Mouse (Mus musculus): ENCODE results near the gene Recql5. TPM values are rescaled to one million over a fixed set of nuclear protein-coding genes. Genes with fewer than 3 reads are reported as not detected.

Gene Recql5
- polyA plus RNA-seq, 1 experiment from 2014 or later = 23.9 TPM

DNA sequence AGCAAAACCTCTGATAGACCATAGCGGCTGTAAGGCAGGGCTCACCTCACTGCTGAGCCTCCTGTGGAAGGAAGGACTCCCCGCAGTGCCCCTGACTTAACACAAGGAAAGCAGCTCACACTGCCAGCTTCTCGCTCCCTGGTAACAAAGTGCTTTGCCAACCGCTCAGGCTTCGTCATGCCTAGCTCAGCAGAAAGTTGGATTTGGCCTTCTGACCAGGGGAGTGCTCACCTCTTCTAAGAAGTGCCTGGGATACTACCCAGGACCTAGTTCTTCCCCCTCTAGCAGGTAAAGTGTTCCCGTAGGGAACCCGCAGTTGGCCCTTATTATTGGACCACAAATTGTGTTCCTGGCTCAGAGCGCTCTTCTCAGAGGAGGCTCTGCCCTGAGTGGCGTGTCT lies 25.7 kb upstream of the Recql5 start:
- Histone ChIP-seq H3K4me1 (peaks cover 38% of the 10 kb centered on the region), H3K36me3 (peaks cover 71% of the 10 kb centered on the region), H3K4me2 (replicated peaks) (no peak overlapping the region), H3K27me3 (no peaks in the 10 kb centered on the region), H3K9ac (no peak overlapping the region), H3K9me3 (replicated peaks) (no peaks in the 10 kb centered on the region), H3K4me3 (replicated peaks) (no peak overlapping the region), H3K27ac (replicated peaks) (no peak overlapping the region)
- WGBS = 90% methylated on average over 9 of the region's 9 CpGs
- no peak for ATAC-seq (ENCODE audit: insufficient number of reproducible peaks, low FRiP score, low TSS enrichment, low read depth)

DNA sequence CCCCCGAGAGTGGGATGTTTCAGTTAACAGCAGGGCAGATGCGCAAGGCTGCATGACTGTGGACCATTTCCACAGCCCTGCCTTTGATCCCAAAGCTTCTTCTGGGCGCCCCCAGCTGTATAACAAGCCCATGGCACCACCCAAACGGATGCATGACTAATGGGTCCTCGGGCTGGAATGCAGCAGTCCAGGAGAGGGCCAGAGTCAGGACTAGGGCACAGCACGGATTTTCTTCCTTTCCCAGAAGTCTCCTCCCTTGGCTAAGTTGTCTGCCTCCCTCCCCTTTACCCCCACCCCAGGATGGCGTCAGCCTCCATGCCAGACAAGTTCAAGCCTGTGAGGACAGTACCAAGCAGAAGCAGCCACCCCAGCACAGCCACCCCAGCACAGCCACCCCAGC lies 24.7 kb upstream of the Recql5 start:
- Histone ChIP-seq H3K4me3 (replicated peaks) (no peak overlapping the region), H3K36me3 (peaks cover 64% of the 10 kb centered on the region), H3K27ac (replicated peaks) (peak overlapping the region; percentile 76), H3K9me3 (replicated peaks) (no peaks in the 10 kb centered on the region), H3K9ac (no peak overlapping the region), H3K27me3 (no peaks in the 10 kb centered on the region), H3K4me1 (peaks cover 38% of the 10 kb centered on the region), H3K4me2 (replicated peaks) (no peak overlapping the region)
- 35% methylated on average over 7 of the region's 7 CpGs for WGBS
- 0 out of 2 replicates have a peak, but pooled peaks have one; percentile 39 for ATAC-seq (ENCODE audit: insufficient number of reproducible peaks, low FRiP score, low TSS enrichment, low read depth)

DNA sequence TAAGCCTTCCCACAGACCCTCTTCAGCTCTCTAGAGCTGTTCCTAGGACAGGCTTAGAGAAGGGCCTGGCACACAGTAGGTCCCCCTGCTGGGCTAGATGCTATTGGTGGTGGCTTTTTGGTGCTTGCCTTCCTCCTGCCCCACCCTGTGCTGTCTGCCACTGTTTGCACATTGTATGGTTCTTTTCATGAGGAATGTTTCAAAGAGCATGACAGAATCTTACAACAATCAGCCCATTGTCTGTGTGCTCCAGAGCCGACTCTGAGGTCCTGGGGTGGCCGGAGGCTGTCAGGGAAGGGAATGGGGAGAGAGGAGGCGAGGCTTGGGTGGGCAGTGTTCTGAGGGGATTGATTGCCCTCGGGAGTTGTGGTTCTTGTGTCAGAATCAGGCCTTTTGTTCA lies 23.2 kb upstream of the Recql5 start:
- Histone ChIP-seq H3K9me3 (replicated peaks) (no peaks in the 10 kb centered on the region), H3K4me1 (peaks cover 38% of the 10 kb centered on the region), H3K4me3 (replicated peaks) (no peak overlapping the region), H3K27me3 (no peaks in the 10 kb centered on the region), H3K27ac (replicated peaks) (peak overlapping the region; percentile 76), H3K36me3 (peaks cover 64% of the 10 kb centered on the region), H3K9ac (no peak overlapping the region), H3K4me2 (replicated peaks) (no peak overlapping the region)
- ATAC-seq (ENCODE audit: insufficient number of reproducible peaks, low FRiP score, low TSS enrichment, low read depth) = no peak
- 39% methylated on average over 4 of the region's 4 CpGs for WGBS

DNA sequence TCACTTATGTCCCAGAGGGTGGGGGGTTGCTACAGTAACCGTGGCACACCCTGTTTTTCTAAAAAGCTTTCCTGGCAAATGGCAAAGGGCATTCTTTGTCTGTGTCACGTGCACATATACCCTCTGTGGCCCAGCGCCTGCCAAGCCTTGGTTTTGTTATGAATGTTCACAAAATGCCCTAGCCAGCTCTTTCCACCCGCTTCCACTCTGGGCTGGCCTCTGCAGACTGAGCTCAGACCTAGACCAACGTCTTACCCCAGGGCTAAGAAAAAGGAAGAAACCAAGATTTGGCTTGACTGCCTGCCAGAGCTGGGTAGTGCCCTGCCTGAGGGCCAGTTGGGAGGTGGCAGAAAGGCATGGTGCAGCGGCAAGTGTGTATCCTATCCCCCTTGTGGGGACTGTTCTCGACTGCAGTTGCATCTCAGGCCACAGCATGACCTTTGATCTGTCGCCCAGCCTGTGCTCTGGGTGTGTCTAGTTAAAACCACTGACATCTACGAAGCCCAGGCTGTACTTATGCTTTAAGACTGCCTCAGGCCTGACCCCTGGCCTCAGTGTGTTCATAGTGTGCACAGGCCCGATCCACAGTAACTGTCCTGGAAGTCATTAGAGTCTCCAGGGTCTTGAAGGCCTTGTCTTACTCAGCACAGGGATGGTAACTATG lies 22.1 kb upstream of the Recql5 start:
- Histone ChIP-seq H3K4me2 (replicated peaks) (no peak overlapping the region), H3K27me3 (no peaks in the 10 kb centered on the region), H3K36me3 (peaks cover 58% of the 10 kb centered on the region), H3K4me3 (replicated peaks) (no peak overlapping the region), H3K9me3 (replicated peaks) (no peaks in the 10 kb centered on the region), H3K9ac (no peak overlapping the region; the same call in 1 of the 2 replicates), H3K27ac (replicated peaks) (peak overlapping the region; percentile 76), H3K4me1 (peaks cover 38% of the 10 kb centered on the region)
- WGBS = 42% methylated on average over 10 of the region's 10 CpGs
- peak; percentile 12; the same call in 1 of the 2 replicates for ATAC-seq (ENCODE audit: insufficient number of reproducible peaks, low FRiP score, low TSS enrichment, low read depth)

DNA sequence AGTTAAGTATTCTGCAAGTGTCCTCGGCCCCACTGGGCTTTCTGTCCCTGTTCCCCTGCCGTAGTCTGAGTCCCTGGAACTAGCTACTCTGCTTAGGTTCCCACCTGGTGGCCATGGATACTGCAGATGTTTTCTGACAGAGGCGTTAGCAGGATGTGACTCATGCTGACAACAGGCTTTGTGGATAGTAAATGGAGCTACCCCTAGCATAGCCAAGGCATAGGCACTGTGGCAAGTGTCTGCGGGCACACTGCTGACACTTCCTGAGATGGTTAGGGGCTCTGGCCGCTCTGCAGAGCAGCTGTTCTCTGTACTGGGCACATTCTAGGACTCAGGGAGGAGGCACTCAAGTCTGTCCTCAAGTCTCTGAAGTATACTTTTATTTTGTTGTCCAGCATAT lies 21.4 kb upstream of the Recql5 start:
- H3K4me2 ChIP-seq (replicated peaks) = no peak overlapping the region
- H3K36me3 ChIP-seq = peaks cover 53% of the 10 kb centered on the region

DNA sequence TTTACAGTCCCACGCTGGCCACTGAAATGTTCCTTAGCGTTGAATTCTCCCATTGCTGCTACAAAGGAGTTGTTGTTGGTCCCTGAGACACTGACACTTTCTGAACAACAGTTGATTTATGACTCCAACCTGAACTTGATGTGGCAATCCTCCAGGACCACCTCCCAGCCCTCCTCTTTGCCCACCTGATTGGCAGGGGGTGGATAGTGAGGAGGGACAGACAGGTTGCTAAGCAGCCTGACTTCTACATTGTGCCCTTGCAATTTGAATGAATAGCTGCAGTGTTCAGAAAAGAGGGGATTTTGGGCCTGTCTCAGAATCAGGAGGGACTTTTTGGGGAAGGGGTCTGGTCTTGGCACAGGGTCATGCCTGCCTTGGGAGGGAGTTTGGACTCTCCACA lies 17.4 kb upstream of the Recql5 start:
- Histone ChIP-seq H3K9ac (no peak overlapping the region), H3K9me3 (replicated peaks) (no peaks in the 10 kb centered on the region), H3K4me1 (peaks cover 35% of the 10 kb centered on the region), H3K4me2 (replicated peaks) (no peak overlapping the region), H3K4me3 (replicated peaks) (no peak overlapping the region), H3K27me3 (no peaks in the 10 kb centered on the region), H3K27ac (replicated peaks) (0 out of 2 replicates have a peak overlapping the region, but pooled peaks have one; percentile 2), H3K36me3 (peaks cover 65% of the 10 kb centered on the region)
- 85% methylated on average over 2 of the region's 2 CpGs for WGBS
- ATAC-seq (ENCODE audit: insufficient number of reproducible peaks, low FRiP score, low TSS enrichment, low read depth) = no peak

More for the DNA sequence above, 21.4 kb upstream of the Recql5 start:
- Histone ChIP-seq H3K4me3 (replicated peaks) (no peak overlapping the region), H3K9ac (no peak overlapping the region), H3K27ac (replicated peaks) (peak overlapping the region; percentile 76), H3K27me3 (no peaks in the 10 kb centered on the region), H3K4me1 (peaks cover 43% of the 10 kb centered on the region), H3K9me3 (replicated peaks) (no peaks in the 10 kb centered on the region)
- ATAC-seq (ENCODE audit: insufficient number of reproducible peaks, low FRiP score, low TSS enrichment, low read depth) = no peak
- 67% methylated on average over 5 of the region's 5 CpGs for WGBS

DNA sequence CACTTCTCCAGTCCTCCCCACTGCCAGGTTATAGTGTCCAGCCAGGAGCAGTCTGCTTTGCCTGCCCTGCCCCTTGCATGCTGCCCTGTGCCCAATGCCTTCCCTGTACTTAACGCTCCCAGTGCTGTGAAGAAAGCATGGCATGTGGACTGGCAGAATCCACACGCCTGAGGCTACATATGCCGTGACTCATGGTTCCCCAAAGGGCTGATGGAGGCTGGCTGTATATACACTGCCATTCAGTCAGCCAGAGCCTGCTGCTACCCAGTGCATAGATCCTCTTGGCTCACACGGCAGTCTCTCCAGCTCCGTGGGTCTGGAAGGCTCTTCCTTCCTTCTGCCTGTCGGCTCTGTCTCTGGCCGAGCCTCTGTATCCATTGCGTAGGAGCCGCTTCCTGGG lies 15.0 kb upstream of the Recql5 start:
- Histone ChIP-seq H3K4me1 (peaks cover 21% of the 10 kb centered on the region; the same call in 1 of the 2 replicates), H3K36me3 (peaks cover 69% of the 10 kb centered on the region), H3K27me3 (no peaks in the 10 kb centered on the region), H3K4me3 (replicated peaks) (no peak overlapping the region), H3K4me2 (replicated peaks) (no peak overlapping the region), H3K9me3 (replicated peaks) (no peaks in the 10 kb centered on the region), H3K9ac (no peak overlapping the region), H3K27ac (replicated peaks) (no peak overlapping the region; the same call in 1 of the 2 replicates)
- 81% methylated on average over 9 of the region's 9 CpGs for whole genome bisulfite sequencing
- no peak for ATAC-seq (ENCODE audit: insufficient number of reproducible peaks, low FRiP score, low TSS enrichment, low read depth)

DNA sequence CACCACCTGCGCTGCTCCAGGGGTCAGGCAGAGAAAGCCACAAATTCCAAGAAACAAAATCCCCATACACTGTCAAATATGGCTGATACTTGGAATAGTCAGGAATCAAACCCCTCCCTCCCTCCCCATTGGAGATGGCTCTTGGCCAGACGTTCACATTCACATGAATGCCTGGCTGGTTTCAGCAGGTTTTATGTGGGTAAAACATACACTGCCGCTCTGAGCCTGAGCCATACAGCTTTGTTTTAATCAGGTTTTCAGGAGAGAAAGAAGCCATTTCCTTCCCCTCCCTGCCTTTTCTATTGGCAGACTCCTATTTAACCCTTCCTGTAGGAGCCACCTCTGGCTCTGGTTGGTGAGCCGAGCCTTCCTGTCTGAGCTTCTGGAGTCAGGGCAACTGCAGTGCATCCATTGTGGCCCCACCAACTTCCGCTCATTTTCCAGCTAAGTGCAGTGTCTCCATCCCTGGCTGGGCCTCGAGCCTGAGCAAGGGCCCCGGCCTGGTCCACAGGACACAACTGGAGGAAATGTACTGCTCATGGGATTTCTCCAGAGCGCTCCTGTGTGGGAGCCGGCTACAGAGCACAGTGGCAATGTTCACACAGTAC lies 13.0 kb upstream of the Recql5 start:
- WGBS = 80% methylated on average over 9 of the region's 9 CpGs
- Histone ChIP-seq H3K4me1 (peaks cover 21% of the 10 kb centered on the region; the same call in 1 of the 2 replicates), H3K4me2 (replicated peaks) (no peak overlapping the region), H3K36me3 (peaks cover 69% of the 10 kb centered on the region), H3K9ac (no peak overlapping the region), H3K27me3 (no peaks in the 10 kb centered on the region), H3K27ac (replicated peaks) (peak overlapping the region; percentile 74), H3K9me3 (replicated peaks) (no peaks in the 10 kb centered on the region), H3K4me3 (replicated peaks) (no peak overlapping the region)
- no peak for ATAC-seq (ENCODE audit: insufficient number of reproducible peaks, low FRiP score, low TSS enrichment, low read depth)

DNA sequence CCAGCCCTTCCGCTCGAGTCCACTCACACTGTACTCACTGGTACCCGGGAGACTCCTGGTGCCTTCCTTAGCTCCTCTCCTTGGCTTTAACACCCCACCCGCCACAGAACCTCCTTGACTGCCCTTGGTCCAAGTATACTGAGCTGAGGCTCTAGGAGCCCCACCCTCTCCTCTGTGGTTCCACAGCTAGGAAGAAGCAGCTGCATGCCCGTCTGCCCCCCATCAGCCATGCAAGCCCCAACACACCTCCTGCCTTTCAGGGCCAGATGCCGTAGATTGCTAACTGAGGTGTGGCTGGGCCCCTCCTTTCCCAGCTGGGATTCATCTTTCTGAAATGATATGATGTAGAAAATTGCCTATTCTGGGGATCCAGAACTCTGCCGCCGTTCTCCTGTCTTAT lies 12.0 kb upstream of the Recql5 start:
- Histone ChIP-seq H3K4me2 (replicated peaks) (no peak overlapping the region), H3K27ac (replicated peaks) (peak overlapping the region; percentile 74), H3K9me3 (replicated peaks) (no peaks in the 10 kb centered on the region), H3K9ac (no peak overlapping the region), H3K4me3 (replicated peaks) (no peak overlapping the region), H3K36me3 (peaks cover 74% of the 10 kb centered on the region), H3K27me3 (no peaks in the 10 kb centered on the region), H3K4me1 (peaks cover 21% of the 10 kb centered on the region; the same call in 1 of the 2 replicates)
- peak; percentile 51; the same call in 1 of the 2 replicates for ATAC-seq (ENCODE audit: insufficient number of reproducible peaks, low FRiP score, low TSS enrichment, low read depth)
- WGBS = 61% methylated on average over 8 of the region's 8 CpGs

DNA sequence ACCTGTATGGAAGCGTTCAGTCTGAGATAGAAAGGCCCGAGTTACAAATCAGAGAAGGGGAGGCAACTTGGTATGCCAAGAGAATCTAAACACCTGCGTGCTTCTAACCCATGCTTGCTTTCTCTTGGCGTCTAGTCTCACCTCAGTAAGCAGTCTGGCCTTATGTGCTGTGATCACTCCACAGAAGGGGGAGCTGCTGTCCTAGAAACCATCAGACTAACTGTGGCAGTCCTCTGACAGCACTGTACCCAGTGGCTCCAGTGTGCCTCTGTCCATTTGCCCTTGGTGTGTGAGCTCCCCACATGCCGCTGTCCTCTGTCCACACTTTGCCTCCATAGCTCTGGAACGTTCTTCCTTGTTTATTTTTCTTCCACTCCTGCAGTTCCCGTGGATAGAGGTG lies 8.7 kb upstream of the Recql5 start:
- no peak overlapping the region for H3K4me3 ChIP-seq (replicated peaks)
- H3K4me1 ChIP-seq = peaks cover 12% of the 10 kb centered on the region; the same call in 1 of the 2 replicates
- H3K9ac ChIP-seq = no peak overlapping the region
- 88% methylated on average over 7 of the region's 7 CpGs for WGBS
- no peak for ATAC-seq (ENCODE audit: insufficient number of reproducible peaks, low FRiP score, low TSS enrichment, low read depth)
- peaks cover 76% of the 10 kb centered on the region for H3K36me3 ChIP-seq
- no peaks in the 10 kb centered on the region for H3K9me3 ChIP-seq (replicated peaks)
- no peak overlapping the region for H3K27ac ChIP-seq (replicated peaks)
- H3K27me3 ChIP-seq = no peaks in the 10 kb centered on the region
- H3K4me2 ChIP-seq (replicated peaks) = no peak overlapping the region

DNA sequence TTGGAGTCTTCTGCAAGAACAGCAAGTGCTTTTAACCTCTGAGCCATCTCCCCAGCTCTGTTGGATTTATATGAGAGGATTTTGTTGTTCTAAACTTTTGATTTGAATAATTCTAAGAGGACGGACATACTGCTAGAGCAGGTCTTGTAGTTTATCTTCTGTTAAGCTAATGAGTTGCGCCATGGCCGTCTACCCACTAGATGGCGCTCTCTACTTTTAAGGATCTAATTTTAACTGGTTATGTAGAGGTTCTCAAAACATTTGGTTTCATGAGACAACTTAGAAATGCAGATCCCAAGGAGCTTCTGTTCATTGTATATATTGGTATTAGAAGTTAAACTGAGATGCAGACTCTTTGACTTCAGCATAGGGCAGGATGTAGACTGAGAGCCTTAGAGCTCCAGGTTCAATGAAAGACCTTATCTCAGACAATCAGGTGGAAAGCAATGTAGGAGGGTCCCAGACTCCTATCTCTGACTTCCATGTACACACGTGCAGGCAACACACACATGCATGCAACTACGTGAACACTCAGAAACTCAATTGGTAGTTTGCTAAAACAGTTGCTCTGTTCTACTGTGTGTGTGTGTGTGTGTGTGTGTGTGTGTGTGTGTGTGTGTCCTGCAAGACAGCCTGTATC lies 6.5 kb upstream of the Recql5 start:
- peaks cover under 1% of the 10 kb centered on the region for H3K4me1 ChIP-seq
- ATAC-seq (ENCODE audit: insufficient number of reproducible peaks, low FRiP score, low TSS enrichment, low read depth) = no peak
- peaks cover 80% of the 10 kb centered on the region for H3K36me3 ChIP-seq
- H3K4me3 ChIP-seq (replicated peaks) = no peak overlapping the region
- no peaks in the 10 kb centered on the region for H3K27me3 ChIP-seq
- no peak overlapping the region for H3K27ac ChIP-seq (replicated peaks)
- WGBS = 40% methylated on average over 6 of the region's 6 CpGs
- H3K9me3 ChIP-seq (replicated peaks) = no peaks in the 10 kb centered on the region
- no peak overlapping the region for H3K9ac ChIP-seq
- no peak overlapping the region for H3K4me2 ChIP-seq (replicated peaks)

Data from embryonic facial prominence, embryonic 15.5 days (tissue).